Mouse (Mus musculus) ovary, adult 10 weeks (tissue): ENCODE measurements around the gene Mmd. TPM values are rescaled to one million over a fixed set of nuclear protein-coding genes. Genes with fewer than 3 reads are reported as not detected.

Experiments used
- polyA plus RNA-seq: library from polyadenylated mRNA; stranded (reverse); fragments of 350-450 nt; fragmentation: Illumina TruSeq; extraction: RNeasy Lipid Tissue Mini Kit (QIAGEN cat#74804); gene quantifications from one replicate; pipeline ENCODE4 v1.2.3, GENCODE M21; 2014

The Mmd gene
- 136 TPM for polyA plus RNA-seq

DNA sequence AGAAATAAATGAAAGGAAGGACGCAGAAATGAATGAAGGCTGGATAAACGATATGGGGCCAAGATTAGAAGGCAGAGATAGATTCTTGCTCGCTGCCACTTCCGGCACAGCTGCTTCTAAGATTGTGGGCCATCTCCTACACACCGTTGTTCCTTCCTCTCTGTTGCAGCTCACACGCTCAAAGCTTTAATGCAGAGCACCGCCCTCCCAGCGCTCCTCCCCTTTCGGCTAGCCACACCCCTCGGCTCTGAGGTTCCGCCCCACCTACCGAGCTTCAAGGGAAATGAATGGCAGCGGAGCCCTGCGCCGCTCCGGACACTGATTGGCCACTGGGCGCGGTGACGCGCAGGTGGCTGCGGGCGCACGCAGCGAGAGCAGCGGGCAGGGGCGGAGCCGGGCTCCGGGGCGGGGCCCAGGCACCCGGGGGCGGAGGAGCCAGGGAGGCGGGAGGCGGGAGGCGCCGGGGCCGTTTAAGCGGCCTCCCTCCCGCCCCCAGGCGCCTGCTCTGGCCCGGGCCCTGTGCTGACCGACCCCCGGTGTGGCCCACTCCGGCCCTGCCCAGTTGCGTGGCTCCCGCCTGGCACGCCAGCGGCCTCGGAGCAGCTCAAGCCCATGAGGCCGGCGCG lies at the start of gene Mmd:
TSS of gene Mmd (plus strand) at position 432 of the 626 bp plus-strand sequence.

Other genes with a start within 250 kb of the Mmd start
- 5.5 TPM for gene Pctp, start 246.6 kb upstream of the Mmd start, polyA plus RNA-seq
- gene Tmem100, start 219.1 kb upstream of the Mmd start, polyA plus RNA-seq, result 147 TPM
- 5.1 TPM for gene Gm45716, start 61.8 kb upstream of the Mmd start, polyA plus RNA-seq
- gene Hlf, start 141.4 kb downstream of the Mmd start, polyA plus RNA-seq, result 21.0 TPM